Mouse (Mus musculus) kidney, adult 2 months (tissue): ENCODE data around the gene Gm3854.

ENCODE experiments used
- CTCF ChIP-seq: fragments of 200-500 bp; conservative IDR thresholded peaks from 2 replicates; pipeline ENCODE4 v1.5.1; 2011; ENCODE audit warnings: low read depth, mild to moderate bottlenecking, control low read depth, low read length, moderate library complexity, mixed read lengths; ENCODE audit not compliant: insufficient read depth, insufficient read length
- POLR2A ChIP-seq: fragments of 200-500 bp; IDR thresholded peaks from one replicate; pipeline ENCODE4 v1.6.1; 2011; ENCODE audit warnings: low read depth, low read length, control low read depth

- TF ChIP-seq POLR2A (no peak), CTCF (no peak)
Observed at GRCm38 (mm10) chr7:6386995-6387394, 43.4 kb downstream of the Gm3854 start.
